Comparison of ENCODE assay signal across 12 mouse cellular contexts in genomic region chr5:4662198-4662585, GRCm38 (mm10).
DNase-seq lines count a peak whose midpoint lies in the region; ATAC-seq and TF ChIP-seq lines count a peak whose summit lies in the region.
"Had no signal": no experiment of that assay in that cellular context is flagged by ENCODE, and none has a peak within 500 bp of the region (broad histone marks: within the 10 kb centered on the region; RNA-seq: fewer than 3 reads in every experiment).

No protein-coding gene starts in this region.

- no peaks in the 10 kb centered on the region for H3K27me3 ChIP-seq in kidney, embryonic 14.5 days (ENCODE audit: control insufficient read depth, insufficient read depth, low read length)
- H3K27me3 ChIP-seq in midbrain, embryonic 15.5 days (replicated peaks): no peaks in the 10 kb centered on the region
- H3K27me3 ChIP-seq in midbrain, embryonic 10.5 days (ENCODE audit: low read depth, poor library complexity, severe bottlenecking): no peaks in the 10 kb centered on the region; the same call in 1 of the 2 replicates
- H3K27me3 ChIP-seq in stomach, postnatal 0 days (ENCODE audit: control insufficient read depth, insufficient read depth, low read length): no peaks in the 10 kb centered on the region

- no peaks in the 10 kb centered on the region for H3K36me3 ChIP-seq in kidney, embryonic 14.5 days (ENCODE audit: control insufficient read depth, insufficient read depth, low read length)
- no peaks in the 10 kb centered on the region for H3K36me3 ChIP-seq in midbrain, embryonic 15.5 days (replicated peaks)
- H3K36me3 ChIP-seq in midbrain, embryonic 10.5 days: no peaks in the 10 kb centered on the region
- H3K36me3 ChIP-seq in stomach, postnatal 0 days (ENCODE audit: control insufficient read depth, insufficient read depth, low read length): no peaks in the 10 kb centered on the region

- no peak overlapping the region for H3K4me3 ChIP-seq in kidney, embryonic 14.5 days (ENCODE audit: low read length)
- no peak overlapping the region for H3K4me3 ChIP-seq in midbrain, embryonic 15.5 days
- no peak overlapping the region for H3K4me3 ChIP-seq in midbrain, embryonic 10.5 days
- no peak overlapping the region for H3K4me3 ChIP-seq in stomach, postnatal 0 days (ENCODE audit: low read depth, low read length)
- H3K4me3 ChIP-seq: gastrocnemius, adult 2 months had no signal

- DNase-seq in kidney, adult 9 months: no peak
- no peak for DNase-seq in midbrain, embryonic 10.5 days (ENCODE audit: low spot score)
- DNase-seq in lung, postnatal 10 days: peak; percentile 70
- DNase-seq in stomach, postnatal 0 days (ENCODE audit: low spot score): no peak
- DNase-seq in cerebellum, adult 8-10 months: no peak
- DNase-seq: cerebellum, adult 11-12 months; gastrocnemius, adult 2 months; right cerebral cortex, postnatal 4 days had no signal

- no peak for ATAC-seq in kidney, embryonic 14.5 days (ENCODE audit: low FRiP score, low TSS enrichment)
- ATAC-seq in midbrain, embryonic 15.5 days (replicated peaks): no peak
- no peak for ATAC-seq in stomach, postnatal 0 days (ENCODE audit: low FRiP score, low TSS enrichment)
- ATAC-seq: activated CD4-positive, CD25-positive, alpha-beta regulatory T cell, adult 4 months; CD4-positive, CD25-positive, alpha-beta regulatory T cell, adult 4 months had no signal

- H3K9ac ChIP-seq in kidney, embryonic 14.5 days (ENCODE audit: low read depth, low read length): no peak overlapping the region
- H3K9ac ChIP-seq in midbrain, embryonic 15.5 days: no peak overlapping the region
- no peak overlapping the region for H3K9ac ChIP-seq in stomach, postnatal 0 days (ENCODE audit: low read length)

- peaks cover 12% of the 10 kb centered on the region; the same call in 1 of the 2 replicates for H3K4me1 ChIP-seq in kidney, embryonic 14.5 days (ENCODE audit: control insufficient read depth, insufficient read depth, low read length)
- peaks cover 29% of the 10 kb centered on the region for H3K4me1 ChIP-seq in midbrain, embryonic 15.5 days
- H3K4me1 ChIP-seq in midbrain, embryonic 10.5 days: no peaks in the 10 kb centered on the region; the same call in 1 of the 2 replicates
- H3K4me1 ChIP-seq in stomach, postnatal 0 days (replicated peaks; ENCODE audit: control insufficient read depth, insufficient read depth): no peaks in the 10 kb centered on the region

- TF ChIP-seq EP300 in stomach, postnatal 0 days (optimal IDR thresholded peaks at IDR 0.05): no peak

- H3K9me3 ChIP-seq in kidney, embryonic 14.5 days (ENCODE audit: control insufficient read depth, low read length): no peaks in the 10 kb centered on the region
- no peaks in the 10 kb centered on the region for H3K9me3 ChIP-seq in midbrain, embryonic 15.5 days
- peaks cover under 1% of the 10 kb centered on the region; the same call in 1 of the 2 replicates for H3K9me3 ChIP-seq in midbrain, embryonic 10.5 days (replicated peaks)
- H3K9me3 ChIP-seq in stomach, postnatal 0 days (ENCODE audit: control insufficient read depth, low read length): no peaks in the 10 kb centered on the region

- TF ChIP-seq CTCF in stomach, postnatal 0 days (IDR thresholded peaks at IDR 0.05; ENCODE audit: low read depth): no peak

- 15% methylated on average over 6 of the region's 6 CpGs for WGBS in kidney, embryonic 14.5 days
- WGBS in midbrain, embryonic 15.5 days: 63% methylated on average over 6 of the region's 6 CpGs
- 87% methylated on average over 6 of the region's 6 CpGs for WGBS in midbrain, embryonic 10.5 days
- WGBS in stomach, postnatal 0 days: 33% methylated on average over 6 of the region's 6 CpGs

- H3K4me2 ChIP-seq in kidney, embryonic 14.5 days (replicated peaks; ENCODE audit: low read depth, low read length): peak overlapping the region; percentile 24
- peak overlapping the region; percentile 15 for H3K4me2 ChIP-seq in midbrain, embryonic 15.5 days
- peak overlapping the region; percentile 19 for H3K4me2 ChIP-seq in stomach, postnatal 0 days (replicated peaks; ENCODE audit: low read depth)

- no peak overlapping the region for H3K27ac ChIP-seq in kidney, embryonic 14.5 days (ENCODE audit: low read depth, low read length)
- no peak overlapping the region for H3K27ac ChIP-seq in midbrain, embryonic 15.5 days
- H3K27ac ChIP-seq in midbrain, embryonic 10.5 days (replicated peaks): no peak overlapping the region
- no peak overlapping the region for H3K27ac ChIP-seq in stomach, postnatal 0 days (replicated peaks)
- H3K27ac ChIP-seq: gastrocnemius, adult 2 months had no signal
